Mouse (Mus musculus) heart, adult 2 months (tissue): Measurements from ENCODE around the gene Spata18.

Experiments used
- CTCF ChIP-seq: fragments of 200-600 bp; IDR thresholded peaks from 2 replicates; pipeline ENCODE4 v1.8.1; 2022; ENCODE audit warnings: antibody characterized with exemption, mild to moderate bottlenecking, moderate library complexity
- EP300 ChIP-seq: fragments of 200-500 bp; IDR thresholded peaks from 2 replicates; pipeline ENCODE4 v1.6.1; 2011; ENCODE audit warnings: low read depth, low read length, control low read depth; ENCODE audit not compliant: insufficient read depth
- POLR2A ChIP-seq: fragments of 200-500 bp; IDR thresholded peaks from 2 replicates; pipeline ENCODE4 v1.6.1; 2011; ENCODE audit warnings: mild to moderate bottlenecking, low read depth, low read length, control low read depth; ENCODE audit not compliant: insufficient read depth

DNA sequence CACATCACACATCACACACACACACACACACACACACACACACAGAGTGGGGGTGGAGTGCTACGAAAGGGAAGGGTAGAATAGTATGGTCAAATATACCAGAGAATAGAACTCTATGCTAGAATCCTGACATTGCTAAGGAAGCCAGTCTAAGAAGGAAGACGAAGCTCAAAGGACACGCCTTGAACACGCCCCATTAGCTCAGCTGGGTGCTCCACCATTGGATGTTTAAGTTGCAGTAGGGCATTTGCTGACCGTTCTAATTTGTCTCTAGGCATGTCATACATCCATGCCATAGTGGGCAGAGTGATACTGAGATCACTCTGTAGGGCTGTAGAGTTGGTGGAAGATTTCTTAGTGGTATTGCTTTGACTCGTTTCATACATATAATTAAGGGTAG is 32.0 kb downstream of the Spata18 start:
- TF ChIP-seq POLR2A (no peak), CTCF (no peak), EP300 (no peak)
